Mouse (Mus musculus) thymus, postnatal 25 days (tissue): ENCODE data around the gene Fkbp15.

Source experiments
- DNase-seq: peaks from one replicate; pipeline ENCODE4 v3.0.0; 2022

The Fkbp15 gene

DNA sequence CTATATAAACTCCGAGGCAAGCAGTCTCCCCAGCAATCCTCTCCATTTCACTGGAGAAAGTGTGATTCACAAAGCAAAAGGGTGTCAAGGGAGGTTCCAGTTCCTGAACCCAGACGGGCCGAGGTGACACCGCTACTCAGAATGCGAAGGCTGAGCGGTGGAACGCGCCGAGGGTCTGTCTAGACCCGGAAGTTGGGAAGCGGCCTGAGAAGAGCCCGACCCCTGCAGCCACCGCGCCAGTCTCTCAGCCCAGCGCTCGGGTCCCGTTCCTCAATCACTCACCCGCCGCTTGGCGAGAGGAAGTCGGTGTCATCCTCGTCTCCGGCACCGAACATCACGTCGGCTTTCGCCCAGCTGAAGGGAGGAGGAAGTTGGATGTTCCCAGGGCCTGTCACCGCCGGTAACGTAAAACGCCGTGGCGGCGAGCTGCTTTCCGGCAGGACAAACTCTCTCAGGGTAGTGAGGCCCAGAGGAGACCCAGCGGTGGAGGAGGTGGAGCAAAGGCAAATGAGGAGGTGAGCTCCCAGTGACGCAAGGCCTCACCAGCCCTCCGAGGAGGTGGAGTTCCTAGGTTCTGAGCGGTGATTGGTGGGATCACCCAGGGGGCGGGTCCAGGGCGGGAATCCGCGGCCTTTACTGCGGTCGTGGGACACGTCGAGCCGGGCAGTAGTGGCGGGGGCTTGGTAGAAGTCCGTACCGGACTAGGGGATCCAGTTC lies at the start of gene Fkbp15, which contains the start of gene Slc31a1:
Gene Fkbp15, minus strand, starts transcription at position 461 of the 717 bp plus-strand sequence.
Gene Slc31a1, plus strand, starts transcription at position 640 of the 717 bp plus-strand sequence.
- peak; percentile 94 for DNase-seq

GRCm38 (mm10) chr4:62409615-62410014 lies 49.3 kb upstream of the Fkbp15 start:
- no peak for DNase-seq

GRCm38 (mm10) chr4:62408601-62409282 lies 48.4 kb upstream of the Fkbp15 start, which contains the start of the genes Cdc26 and Prpf4:
TSS of gene Cdc26 (minus strand) at chr4:62408642.
TSS of gene Prpf4 (plus strand) at chr4:62408797.
- DNase-seq, result peak; percentile 95

DNA sequence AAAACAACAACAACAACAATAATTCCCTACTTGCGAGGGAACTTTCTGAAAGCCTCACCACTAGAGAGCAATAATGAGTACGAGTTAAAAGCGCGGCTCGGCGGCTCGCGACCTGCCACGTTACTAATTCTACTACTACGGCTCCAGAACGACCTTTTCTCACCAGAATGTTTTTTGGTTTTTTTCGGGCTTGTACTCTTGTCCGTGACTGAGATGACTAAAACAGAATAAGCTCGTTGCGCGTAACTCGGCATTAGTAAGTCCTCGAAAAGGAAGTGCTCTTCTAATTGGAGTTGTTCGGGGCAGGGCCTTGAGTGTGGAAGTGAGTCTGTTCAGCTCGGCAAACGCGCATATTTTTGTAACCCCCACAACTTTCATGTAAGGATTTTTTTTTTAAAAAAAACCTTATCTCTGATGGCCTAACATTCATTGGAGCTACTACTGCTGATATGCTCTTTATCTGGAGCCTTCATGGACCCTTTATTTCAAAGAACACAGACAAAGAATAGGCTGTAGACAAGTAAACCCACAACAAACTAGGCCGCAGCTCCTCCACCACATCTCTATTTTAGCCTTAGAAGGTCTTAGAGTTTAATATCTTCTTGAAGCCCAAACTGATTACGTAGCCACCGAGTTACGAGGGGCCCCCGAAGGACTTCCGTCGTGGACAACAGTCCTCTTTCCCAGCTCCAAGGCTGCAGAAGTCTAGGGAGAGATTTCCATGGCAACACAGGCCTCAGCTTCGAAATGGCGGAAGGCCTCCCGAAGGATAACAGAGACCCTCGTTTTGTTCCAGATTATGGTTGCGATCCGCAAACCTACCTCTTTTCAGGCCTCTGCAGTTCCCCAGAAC lies 47.6 kb upstream of the Fkbp15 start:
- peak; percentile 61 for DNase-seq

DNA sequence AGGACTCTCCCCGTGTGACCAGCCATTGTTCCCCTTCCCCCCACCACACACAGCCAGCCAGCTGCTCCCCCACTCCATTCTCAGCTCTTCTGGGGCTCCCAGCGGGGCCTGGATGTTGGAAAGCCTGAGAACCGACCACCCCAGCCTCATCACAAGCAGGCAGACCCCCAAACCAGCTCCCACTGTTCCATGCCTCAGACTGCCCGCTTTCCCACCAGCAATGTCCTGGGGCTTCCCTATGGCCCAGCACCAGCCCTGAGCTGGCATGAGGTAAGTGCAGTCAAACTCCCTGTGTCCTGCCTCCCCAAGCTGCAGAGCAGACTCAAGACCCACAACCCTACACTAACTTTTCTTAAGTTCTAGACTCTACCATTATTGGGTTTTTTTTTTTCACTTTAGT lies 45.8 kb upstream of the Fkbp15 start:
- DNase-seq, result no peak

DNA sequence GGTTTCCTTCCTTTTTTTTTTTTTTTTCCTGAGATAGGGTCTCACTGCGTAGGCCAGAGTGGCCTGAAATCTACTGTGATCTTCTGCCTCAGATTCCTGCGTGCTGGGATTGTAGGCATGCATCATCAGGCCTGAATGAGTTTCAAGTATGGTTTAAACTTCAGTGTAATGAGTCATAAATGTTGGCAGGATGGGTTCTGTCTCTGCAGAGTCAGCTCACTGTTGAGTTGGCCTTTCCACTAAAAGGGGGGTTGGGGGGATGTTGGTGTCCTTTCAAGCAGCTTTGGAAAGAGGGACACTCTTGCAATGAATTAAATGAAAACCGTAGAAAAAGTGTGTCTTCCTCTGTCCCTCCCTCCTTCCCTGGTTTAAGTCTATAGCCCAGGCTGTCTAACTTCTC lies 38.6 kb upstream of the Fkbp15 start:
- no peak for DNase-seq

DNA sequence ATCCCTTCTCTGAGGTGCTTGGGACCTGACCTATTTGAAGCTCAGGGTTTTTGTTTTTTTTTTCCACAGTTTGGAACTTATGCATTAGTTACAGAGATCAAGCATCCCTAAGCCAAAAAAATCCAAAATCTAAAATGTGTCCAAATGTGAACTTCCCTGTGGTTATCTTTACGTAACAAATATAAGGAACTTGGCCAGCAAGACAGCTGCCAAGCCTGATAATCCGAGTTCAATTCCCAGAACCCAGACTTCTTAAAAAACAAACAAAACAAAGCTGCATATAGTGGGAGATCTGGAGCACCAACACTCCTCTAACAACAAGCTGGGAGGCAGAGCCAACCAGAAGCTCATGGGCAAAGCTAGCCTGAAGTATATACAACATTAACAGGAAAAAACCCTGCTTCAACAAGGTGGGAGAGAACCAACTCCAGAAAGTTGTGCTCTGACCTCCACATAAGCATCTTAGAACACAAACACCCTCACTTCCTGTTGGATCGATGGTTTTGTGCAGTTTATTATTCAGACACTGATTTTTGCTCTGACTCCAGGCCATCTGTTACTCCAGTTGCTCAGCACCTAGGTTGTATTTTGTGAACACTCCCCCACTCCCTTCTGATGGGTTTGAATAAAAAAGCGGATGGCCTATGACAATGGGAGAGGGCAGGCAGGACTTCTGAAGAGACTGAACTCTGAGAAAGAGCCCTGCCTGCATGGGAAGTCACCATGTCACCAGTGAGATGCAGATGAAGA lies 37.4 kb upstream of the Fkbp15 start:
- no peak for DNase-seq

GRCm38 (mm10) chr4:62395806-62396205 lies 35.5 kb upstream of the Fkbp15 start:
- DNase-seq, result no peak

GRCm38 (mm10) chr4:62393459-62393858 lies 33.1 kb upstream of the Fkbp15 start:
- no peak for DNase-seq

- no peak for DNase-seq
Observed at GRCm38 (mm10) chr4:62391892-62392291, 31.5 kb upstream of the Fkbp15 start.

DNA sequence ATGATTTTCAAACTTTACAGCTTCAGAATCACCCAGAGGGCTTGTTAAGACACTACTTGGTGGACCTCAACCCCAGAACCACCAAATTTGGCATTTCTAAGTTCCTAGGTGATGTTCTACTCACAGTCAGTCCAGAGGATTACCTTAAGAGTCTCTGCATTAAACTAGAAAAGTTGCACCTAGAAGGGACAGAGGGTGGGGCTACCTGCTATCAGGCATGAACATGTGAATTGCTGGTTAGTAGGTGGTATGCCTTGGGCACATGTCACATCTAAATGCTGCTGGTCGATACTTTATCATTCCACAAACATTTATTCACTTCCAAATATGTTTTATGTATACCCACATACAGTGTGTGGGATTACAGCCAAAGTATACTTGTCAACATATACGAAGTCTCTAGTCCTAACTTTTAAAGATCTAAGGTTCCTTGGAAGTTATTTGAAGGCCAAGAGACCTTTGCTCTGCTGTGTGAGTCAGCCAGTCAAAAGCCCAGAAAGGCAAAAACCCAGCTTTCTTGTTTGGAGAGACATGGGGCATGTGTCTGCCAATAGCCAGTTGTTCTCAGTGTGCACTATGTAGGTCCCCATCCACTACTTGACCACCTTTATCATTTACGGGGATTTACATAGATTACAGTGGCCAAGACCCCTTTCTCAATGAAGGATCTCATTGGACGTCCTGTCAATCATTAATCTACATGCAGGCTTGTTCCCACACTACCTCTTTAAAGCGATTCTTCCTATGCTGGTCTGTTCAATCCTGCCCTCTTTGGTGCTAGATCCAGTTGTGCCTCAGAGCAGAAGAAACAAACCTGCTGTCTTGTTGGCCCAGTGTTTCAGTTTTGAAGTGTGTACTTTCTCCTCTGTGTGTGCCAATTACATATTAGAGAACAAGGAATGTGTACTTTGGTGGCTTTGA lies 29.5 kb upstream of the Fkbp15 start:
- DNase-seq, result no peak

GRCm38 (mm10) chr4:62385439-62385838 lies 25.1 kb upstream of the Fkbp15 start:
- no peak for DNase-seq

- DNase-seq, result no peak
Observed at GRCm38 (mm10) chr4:62384159-62384558, 23.8 kb upstream of the Fkbp15 start.

DNA sequence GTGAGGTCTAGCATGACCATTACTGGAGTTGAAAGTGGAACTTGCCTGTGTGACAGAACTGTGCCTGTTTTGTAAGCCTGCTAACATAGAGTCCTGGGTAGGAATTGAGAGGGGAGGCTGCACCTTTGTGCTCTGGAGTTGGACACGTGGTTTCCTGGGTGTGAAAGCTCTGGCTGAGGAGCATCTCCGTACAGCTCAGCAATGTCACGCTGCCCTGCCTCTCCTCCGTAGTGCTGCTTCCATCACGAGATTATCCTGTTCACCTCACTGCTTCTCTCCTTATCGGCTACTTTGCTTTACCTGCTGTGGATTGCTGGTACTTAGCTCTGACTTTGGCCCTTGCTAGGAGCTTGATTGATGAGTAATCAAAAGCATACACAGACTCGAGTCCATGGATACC lies 23.4 kb upstream of the Fkbp15 start:
- no peak for DNase-seq

GRCm38 (mm10) chr4:62383207-62383606 lies 22.9 kb upstream of the Fkbp15 start:
- DNase-seq, result no peak

DNA sequence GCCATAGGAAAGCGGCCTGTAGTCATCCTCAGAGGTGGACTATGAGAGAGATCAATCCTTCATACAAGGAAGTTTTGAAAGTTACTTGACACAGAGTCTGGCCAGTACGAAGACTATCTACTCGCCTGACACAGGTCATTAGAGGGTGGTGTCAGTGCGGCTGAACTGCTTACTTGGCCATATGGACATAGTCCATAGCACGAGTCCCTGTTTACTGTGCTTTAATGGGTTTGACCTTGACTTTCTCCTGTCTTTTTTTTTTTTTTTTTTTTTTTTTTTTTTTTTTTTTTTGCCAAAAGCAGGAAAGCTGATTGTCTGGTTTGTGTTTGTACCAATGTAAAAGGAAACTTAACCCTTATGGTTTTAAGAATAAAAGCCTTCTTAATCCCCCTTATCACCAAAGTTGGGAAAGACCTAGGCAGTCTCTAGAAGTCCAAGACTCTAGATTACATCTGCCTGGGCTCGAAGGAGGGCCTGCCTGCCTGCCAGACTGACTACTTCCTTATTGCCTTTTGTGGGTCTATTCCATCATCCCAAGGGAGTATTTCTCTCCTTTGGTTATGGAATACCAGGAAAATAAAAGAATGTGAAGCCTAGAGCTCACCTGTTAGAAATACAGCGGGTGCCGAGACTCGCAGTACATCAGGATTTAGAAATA lies 19.5 kb upstream of the Fkbp15 start:
- no peak for DNase-seq

GRCm38 (mm10) chr4:62376123-62376522 lies 15.8 kb upstream of the Fkbp15 start:
- no peak for DNase-seq

- no peak for DNase-seq
Observed at GRCm38 (mm10) chr4:62374342-62374741, 14.0 kb upstream of the Fkbp15 start.

DNA sequence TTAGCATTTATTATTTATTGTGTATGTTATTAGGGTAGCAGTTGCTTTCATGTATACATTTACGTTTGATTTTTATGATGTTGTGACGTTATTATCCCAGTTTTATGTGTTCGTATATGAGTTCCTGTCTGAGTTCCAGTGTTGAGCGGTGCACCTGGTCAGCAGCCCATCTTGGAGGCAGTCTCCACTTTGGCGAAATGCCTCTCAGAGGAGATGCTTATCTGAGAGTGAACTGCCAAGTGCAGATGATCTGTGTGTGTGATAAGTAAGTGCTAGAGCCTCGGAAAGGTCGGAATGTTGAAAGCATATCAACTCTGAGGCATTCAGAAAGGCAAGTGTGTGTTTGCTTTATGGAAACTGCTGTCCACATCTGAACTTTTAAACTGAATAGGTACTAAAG lies 13.3 kb upstream of the Fkbp15 start:
- DNase-seq, result no peak

DNA sequence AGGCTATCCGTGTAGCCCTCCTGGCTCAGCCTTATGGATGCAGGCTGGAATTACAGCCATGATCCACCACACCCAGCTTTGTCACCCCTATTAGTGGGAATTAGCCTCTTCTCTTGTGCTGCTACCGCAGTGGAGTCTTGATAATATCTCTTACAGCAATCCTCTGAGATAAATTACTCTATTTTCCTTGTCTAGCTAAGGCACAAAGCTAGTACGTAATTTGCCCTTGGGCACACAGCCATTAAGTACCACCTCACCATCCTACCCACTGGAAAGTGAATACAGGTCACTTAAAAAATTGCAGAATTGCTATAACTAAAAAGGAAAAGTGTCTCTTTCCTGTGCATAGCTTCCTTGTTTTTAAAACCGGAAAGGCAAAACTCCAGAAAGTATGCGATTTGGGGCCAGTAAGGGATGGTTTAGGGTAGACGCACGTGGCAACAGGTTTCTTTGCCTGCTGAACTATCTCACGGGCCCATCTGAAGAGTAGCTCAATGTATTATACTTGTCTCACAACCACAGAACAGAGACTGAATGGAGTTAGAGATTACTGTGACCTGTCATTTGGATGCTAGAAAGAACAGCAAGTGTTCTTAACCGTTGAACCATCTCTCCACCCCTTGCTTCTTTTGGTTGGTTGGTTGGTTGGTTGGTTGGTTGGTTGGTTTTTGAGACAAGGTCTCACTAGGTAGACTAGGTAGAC lies 12.6 kb upstream of the Fkbp15 start:
- DNase-seq, result no peak
